Mouse (Mus musculus) heart, postnatal 0 days (tissue): ENCODE measurements at regions not wholly inside any gene's neighbourhood (a gene's known extent, or its start where the extent isn't known, plus 50 kb on each side); places are given as distances from the start of the nearest gene placed in this dataset.

Source experiments
- CTCF ChIP-seq: IDR thresholded peaks from 2 replicates; pipeline ENCODE4 v1.5.1; 2016; ENCODE audit warnings: antibody characterized with exemption, control low read depth, low read depth
- EP300 ChIP-seq: IDR thresholded peaks from 2 replicates; pipeline ENCODE4 v1.6.1; 2016; ENCODE audit warnings: antibody characterized with exemption, low read depth

- no peak for TF ChIP-seq CTCF
- no peak for TF ChIP-seq EP300
These were observed 280.5 kb upstream of the Robo1 start for GRCm38 (mm10) chr16:72027404-72028215.
